Mouse (Mus musculus) erythroblast, embryonic 14.5 days (primary cell): ENCODE results near the gene Atrnl1. TPM values are rescaled to one million over a fixed set of nuclear protein-coding genes. Genes with fewer than 3 reads are reported as not detected.

ENCODE experiments used
- H3K27me3 ChIP-seq: 2 replicates; pipeline ENCODE4 v1.6.1; 2012; ENCODE audit warnings: inconsistent platforms; ENCODE audit not compliant: control insufficient read depth
- H3K36me3 ChIP-seq: 2 replicates; pipeline ENCODE4 v1.6.1; 2012; ENCODE audit warnings: mild to moderate bottlenecking, inconsistent platforms; ENCODE audit not compliant: control insufficient read depth
- H3K4me1 ChIP-seq: 2 replicates; pipeline ENCODE4 v1.6.1; 2012; ENCODE audit warnings: inconsistent platforms; ENCODE audit not compliant: control insufficient read depth
- H3K4me3 ChIP-seq: replicated peaks from 2 replicates; pipeline ENCODE3; 2012; ENCODE audit warnings: moderate library complexity, mild to moderate bottlenecking, inconsistent platforms
- H3K9me3 ChIP-seq: 2 replicates; pipeline ENCODE4 v1.6.1; 2012; ENCODE audit warnings: low read length, inconsistent platforms, mixed read lengths; ENCODE audit not compliant: control insufficient read depth
- GATA1 ChIP-seq: IDR thresholded peaks from 2 replicates; pipeline ENCODE4 v1.6.1; 2012; ENCODE audit warnings: low read length, inconsistent platforms, mixed read lengths
- TAL1 ChIP-seq: IDR thresholded peaks from 3 replicates; pipeline ENCODE4 v1.6.1; 2012; ENCODE audit warnings: low read length, inconsistent platforms, mixed read lengths
- polyA plus RNA-seq: library from polyadenylated mRNA; stranded (reverse); fragments of >175 nt; gene quantifications from 2 replicates; pipeline ENCODE4 v1.2.3, GENCODE M21; 2012

The Atrnl1 gene
- polyA plus RNA-seq, 1 experiment = 0.02 TPM

DNA sequence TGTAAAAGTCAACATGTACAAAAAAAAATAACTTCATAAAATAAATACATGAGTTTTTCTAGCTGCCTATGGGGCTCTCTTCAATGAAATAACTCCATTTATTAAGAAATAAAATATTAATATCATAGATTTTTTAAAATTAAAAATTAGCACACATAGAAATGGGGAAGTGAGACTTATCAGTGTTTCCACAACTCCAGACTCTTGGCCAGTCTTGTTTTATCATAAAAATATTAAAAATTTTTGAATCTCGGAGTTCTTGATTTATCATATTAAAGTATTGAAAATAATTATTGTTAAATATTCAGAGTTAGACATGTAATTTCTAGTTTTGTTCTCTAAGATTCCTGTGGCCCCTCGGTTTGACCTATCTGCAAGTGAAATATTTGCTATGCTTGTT, 337.7 kb downstream of the Atrnl1 start:
- Histone ChIP-seq H3K9me3 (no peaks in the 10 kb centered on the region), H3K27me3 (no peaks in the 10 kb centered on the region), H3K36me3 (no peaks in the 10 kb centered on the region), H3K4me1 (peaks cover 6% of the 10 kb centered on the region), H3K4me3 (no peak overlapping the region)
- TF ChIP-seq GATA1 (no peak), TAL1 (no peak)

DNA sequence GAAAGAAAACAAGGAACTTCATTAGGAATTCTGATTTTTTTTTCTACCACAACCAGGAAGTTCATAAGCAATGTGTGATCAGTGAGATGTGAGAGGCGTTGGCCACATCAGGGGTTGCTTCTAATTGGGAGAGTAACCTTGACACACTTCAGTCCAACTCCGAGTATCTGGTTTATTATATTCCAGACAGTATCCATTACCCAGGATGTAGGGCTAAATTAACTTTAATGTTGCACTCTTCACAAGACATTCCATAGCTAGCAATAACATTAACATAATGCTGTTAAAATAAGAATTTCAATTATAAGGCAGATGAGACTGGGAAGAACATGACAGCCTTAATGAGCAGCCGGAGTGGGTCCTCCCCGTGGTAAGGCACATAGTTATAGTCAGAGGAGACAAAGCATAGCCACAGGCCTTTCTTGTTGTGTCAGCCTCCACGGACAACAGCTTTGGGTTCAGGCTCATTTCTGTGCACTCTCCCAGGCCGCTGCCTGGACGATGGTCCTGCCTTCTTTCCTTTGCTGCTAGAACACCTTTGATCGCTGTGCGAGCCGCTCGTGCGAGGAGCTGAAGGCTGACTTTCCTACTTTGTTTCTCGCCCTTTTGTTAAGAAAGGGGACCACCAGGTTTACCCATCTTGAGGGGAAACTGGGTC, 338.6 kb downstream of the Atrnl1 start:
- H3K4me1 ChIP-seq = peaks cover 6% of the 10 kb centered on the region
- no peak overlapping the region for H3K4me3 ChIP-seq
- H3K27me3 ChIP-seq = no peaks in the 10 kb centered on the region
- TF ChIP-seq TAL1 = no peak
- TF ChIP-seq GATA1 = no peak
- H3K36me3 ChIP-seq = no peaks in the 10 kb centered on the region
- peaks cover 3% of the 10 kb centered on the region for H3K9me3 ChIP-seq

DNA sequence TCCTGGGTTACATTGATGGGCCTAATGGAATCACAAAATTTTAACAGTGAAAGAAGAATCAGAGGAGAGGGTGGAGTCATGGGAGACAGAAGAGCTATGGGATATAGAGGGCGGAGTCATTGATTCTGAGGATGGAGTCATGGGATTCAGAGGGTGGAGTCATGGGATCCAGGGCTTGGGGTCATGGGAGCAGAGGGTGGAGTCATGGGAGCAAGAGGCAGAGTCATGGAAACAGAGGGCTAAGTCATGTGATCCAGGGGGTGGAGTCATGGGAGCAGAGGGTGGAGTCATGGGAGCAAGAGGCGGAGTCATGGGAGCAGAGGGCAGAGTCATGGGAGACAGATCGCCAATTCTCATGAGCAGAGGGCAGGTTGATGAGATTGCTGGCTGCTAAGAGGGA, 343.3 kb downstream of the Atrnl1 start:
- Histone ChIP-seq H3K4me1 (peaks cover 6% of the 10 kb centered on the region), H3K4me3 (no peak overlapping the region), H3K36me3 (no peaks in the 10 kb centered on the region), H3K9me3 (peaks cover 3% of the 10 kb centered on the region), H3K27me3 (no peaks in the 10 kb centered on the region)
- TF ChIP-seq GATA1 (no peak), TAL1 (no peak)

DNA sequence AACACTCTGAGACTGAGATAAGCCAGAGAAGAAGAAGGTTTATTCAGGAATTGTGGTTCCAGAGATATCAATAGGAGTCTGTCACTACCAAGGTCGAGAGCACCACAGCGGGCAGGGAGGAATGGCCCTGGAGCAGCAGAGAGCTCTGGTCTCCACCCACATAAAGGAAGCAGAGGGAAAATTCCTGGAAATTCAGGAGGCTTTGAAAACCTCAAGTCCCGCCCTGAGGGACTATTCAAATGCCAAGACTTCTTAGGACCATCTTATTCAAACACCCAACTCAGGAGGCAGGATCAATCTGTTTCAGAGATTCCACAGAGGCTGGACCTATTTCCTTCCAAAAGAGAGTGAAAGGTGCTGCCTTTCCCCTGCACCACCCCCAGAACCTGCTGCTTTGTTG, 345.6 kb downstream of the Atrnl1 start:
- no peak overlapping the region for H3K4me3 ChIP-seq
- TF ChIP-seq GATA1 (no peak), TAL1 (no peak)
- H3K36me3 ChIP-seq = no peaks in the 10 kb centered on the region
- peaks cover 3% of the 10 kb centered on the region for H3K9me3 ChIP-seq
- H3K4me1 ChIP-seq = peaks cover 6% of the 10 kb centered on the region
- no peaks in the 10 kb centered on the region for H3K27me3 ChIP-seq

DNA sequence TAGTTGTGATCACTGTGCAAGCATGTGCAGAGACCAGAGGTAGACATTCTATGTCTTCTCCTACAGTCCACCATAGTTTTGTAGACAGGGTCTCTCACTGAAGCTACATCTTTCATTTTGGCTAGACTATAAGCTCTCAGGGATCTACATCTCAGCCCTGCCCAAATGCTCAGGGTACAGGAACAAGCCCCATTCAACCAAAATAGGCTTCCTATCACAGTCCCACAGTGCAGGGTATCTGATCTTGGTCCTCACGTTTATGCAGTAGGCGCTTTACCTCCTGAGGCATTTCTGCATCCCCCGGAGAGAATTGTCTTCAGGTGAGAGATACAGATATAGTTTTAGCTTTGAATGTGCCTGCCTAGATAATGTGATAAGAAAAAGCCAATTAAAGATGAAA, 346.5 kb downstream of the Atrnl1 start:
- Histone ChIP-seq H3K27me3 (no peaks in the 10 kb centered on the region), H3K4me1 (peaks cover 6% of the 10 kb centered on the region), H3K9me3 (peaks cover 3% of the 10 kb centered on the region), H3K36me3 (no peaks in the 10 kb centered on the region), H3K4me3 (no peak overlapping the region)
- no peak for TF ChIP-seq GATA1
- no peak for TF ChIP-seq TAL1

DNA sequence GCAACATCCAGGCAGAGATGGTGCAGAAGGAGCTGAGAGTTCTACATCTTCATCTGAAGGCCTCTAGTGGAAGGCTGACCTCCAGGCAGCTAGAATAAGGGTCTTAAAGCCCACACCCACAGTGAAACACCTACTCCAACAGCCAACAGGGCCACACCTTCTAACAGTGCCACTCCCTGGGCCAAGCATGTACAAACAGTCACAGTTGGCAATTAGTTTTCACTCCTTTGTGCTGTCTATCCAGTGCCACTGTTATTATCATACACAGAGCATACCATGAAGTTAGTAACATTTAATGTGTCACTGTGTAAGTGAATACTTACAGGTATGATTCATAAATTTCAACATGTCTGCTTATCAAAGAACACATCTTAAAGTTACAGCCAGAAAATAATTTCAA, 347.3 kb downstream of the Atrnl1 start:
- no peak overlapping the region for H3K4me3 ChIP-seq
- peaks cover 3% of the 10 kb centered on the region for H3K9me3 ChIP-seq
- H3K4me1 ChIP-seq = peaks cover 6% of the 10 kb centered on the region
- no peaks in the 10 kb centered on the region for H3K27me3 ChIP-seq
- no peaks in the 10 kb centered on the region for H3K36me3 ChIP-seq
- no peak for TF ChIP-seq TAL1
- no peak for TF ChIP-seq GATA1

DNA sequence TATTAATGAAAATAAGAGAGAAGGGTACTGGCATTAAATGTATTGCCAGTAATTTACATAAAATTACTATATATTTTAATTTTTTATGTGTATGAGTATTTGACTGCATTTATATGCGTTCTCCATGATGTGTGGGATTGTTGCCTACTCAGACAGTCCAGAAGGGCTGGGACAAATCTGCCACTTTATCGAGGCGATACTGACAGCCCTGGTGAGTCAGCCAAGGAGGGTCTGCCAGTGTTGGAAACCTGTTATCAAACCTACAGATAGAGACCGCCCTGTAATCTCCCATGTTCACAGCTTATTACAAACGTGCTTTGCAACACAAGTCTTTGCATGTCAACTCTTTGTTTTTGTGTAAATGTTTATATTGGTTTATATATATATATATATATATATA, 347.9 kb downstream of the Atrnl1 start:
- no peak for TF ChIP-seq TAL1
- no peak for TF ChIP-seq GATA1
- Histone ChIP-seq H3K9me3 (peaks cover 3% of the 10 kb centered on the region), H3K4me1 (peaks cover 6% of the 10 kb centered on the region), H3K27me3 (no peaks in the 10 kb centered on the region), H3K4me3 (no peak overlapping the region), H3K36me3 (no peaks in the 10 kb centered on the region)

DNA sequence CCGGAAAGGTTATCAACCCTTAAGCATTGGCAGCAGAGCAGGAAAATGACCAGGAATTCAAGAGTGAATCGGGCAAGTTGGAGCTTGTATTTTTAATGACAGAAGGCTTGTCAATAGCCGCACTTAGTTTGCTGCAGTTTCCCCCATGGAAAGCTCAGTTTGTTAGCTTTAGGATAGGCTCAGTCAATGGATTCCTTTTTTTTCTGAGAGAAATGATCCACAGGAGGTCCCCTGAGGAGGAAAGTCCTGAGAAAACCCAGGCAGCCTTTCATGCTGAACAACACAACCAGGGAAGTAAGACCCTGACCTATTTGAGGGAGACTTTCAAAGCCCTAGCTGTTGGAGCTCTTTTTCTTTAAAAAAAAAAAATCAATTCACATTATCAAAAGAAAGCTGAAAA, 350.5 kb downstream of the Atrnl1 start:
- Histone ChIP-seq H3K4me3 (no peak overlapping the region), H3K36me3 (no peaks in the 10 kb centered on the region), H3K9me3 (no peaks in the 10 kb centered on the region), H3K27me3 (no peaks in the 10 kb centered on the region), H3K4me1 (peaks cover 6% of the 10 kb centered on the region)
- TF ChIP-seq TAL1 (no peak), GATA1 (no peak)

DNA sequence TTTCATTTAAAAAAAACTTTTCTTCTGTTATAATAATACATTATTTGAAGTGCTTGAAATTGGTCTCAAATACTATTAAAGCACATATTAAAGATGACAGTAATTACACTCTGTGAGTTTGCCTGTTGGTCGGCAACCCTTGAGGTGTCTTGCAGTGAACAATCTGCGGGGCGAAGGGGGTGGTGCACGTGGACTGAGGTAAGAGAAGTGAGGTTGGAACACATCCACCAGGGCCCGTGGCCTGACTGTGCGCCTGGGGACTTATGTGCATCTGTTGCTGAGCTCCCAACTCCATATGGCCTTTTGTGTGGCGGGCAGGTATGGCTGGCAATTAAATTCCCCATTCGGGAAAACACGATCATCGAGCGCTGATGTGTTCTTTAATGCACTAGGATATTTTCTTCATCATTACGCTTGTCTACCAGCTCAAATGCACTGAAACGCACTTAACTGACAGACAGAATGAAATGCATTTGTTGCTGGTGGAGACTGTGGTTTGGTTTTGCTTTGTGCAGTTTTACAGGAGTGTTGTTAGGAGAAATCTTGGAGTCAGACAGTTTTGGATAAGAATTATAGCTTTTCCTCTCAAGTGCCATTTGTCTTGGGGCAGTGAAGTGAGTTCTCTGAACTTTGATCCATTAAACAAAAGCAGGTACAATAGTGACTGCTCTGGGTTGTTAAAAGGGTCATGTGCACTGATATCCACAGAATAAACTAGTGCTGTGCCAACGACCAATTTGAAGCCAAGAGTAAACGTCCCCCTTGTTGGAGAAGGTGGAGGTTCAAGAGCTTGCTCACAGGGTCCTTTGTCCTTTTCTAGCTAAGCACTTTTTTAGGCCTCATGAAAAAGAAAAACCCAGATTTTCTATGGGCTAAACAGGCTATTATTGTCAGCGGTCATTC, 351.2 kb downstream of the Atrnl1 start:
- Histone ChIP-seq H3K4me3 (no peak overlapping the region), H3K4me1 (peaks cover 6% of the 10 kb centered on the region), H3K36me3 (no peaks in the 10 kb centered on the region), H3K9me3 (no peaks in the 10 kb centered on the region), H3K27me3 (no peaks in the 10 kb centered on the region)
- no peak for TF ChIP-seq GATA1
- TF ChIP-seq TAL1 = no peak
